Mouse (Mus musculus) cortical plate, adult 2 months (tissue): ENCODE results near the gene Ccm2l. TPM values are rescaled to one million over a fixed set of nuclear protein-coding genes. Genes with fewer than 3 reads are reported as not detected.

Source experiments
- H3K27ac ChIP-seq: fragments of 200-500 bp; 2 replicates; pipeline ENCODE4 v1.5.1; 2012; ENCODE audit warnings: low read length, control low read depth, inconsistent platforms; ENCODE audit not compliant: insufficient read depth
- H3K4me1 ChIP-seq: fragments of 200-500 bp; 2 replicates; pipeline ENCODE4 v1.6.1; 2011; ENCODE audit warnings: low read length; ENCODE audit not compliant: control insufficient read depth, insufficient read depth
- H3K4me3 ChIP-seq: fragments of 200-500 bp; 2 replicates; pipeline ENCODE4 v1.5.1; 2011; ENCODE audit warnings: mild to moderate bottlenecking, low read length, control low read depth; ENCODE audit not compliant: insufficient read depth
- CTCF ChIP-seq: fragments of 200-500 bp; IDR thresholded peaks from 2 replicates; pipeline ENCODE4 v1.5.1; 2011; ENCODE audit warnings: mild to moderate bottlenecking, control low read depth, low read length; ENCODE audit not compliant: insufficient read depth; ENCODE audit errors: extremely low read depth
- POLR2A ChIP-seq: fragments of 200-500 bp; IDR thresholded peaks from 2 replicates; pipeline ENCODE4 v1.6.1; 2011; ENCODE audit warnings: mild to moderate bottlenecking, low read length, control low read depth; ENCODE audit not compliant: insufficient read depth; ENCODE audit errors: extremely low read depth
- polyA plus RNA-seq: library from polyadenylated mRNA; depleted of rRNA; stranded (reverse); fragments of >200 nt; gene quantifications from 2 replicates; pipeline ENCODE4 v1.2.3, GENCODE M21; 2012

The Ccm2l gene
- polyA plus RNA-seq, 1 experiment, result 13.2 TPM

GRCm38 (mm10) chr2:153051095-153051494 is 14.7 kb upstream of the Ccm2l start:
- H3K4me3 ChIP-seq, result no peak overlapping the region
- TF ChIP-seq POLR2A (no peak), CTCF (no peak)
- H3K27ac ChIP-seq, result no peak overlapping the region
- H3K4me1 ChIP-seq, result 0 out of 2 replicates have a peak, but pooled peaks cover 1% of the 10 kb centered on the region

GRCm38 (mm10) chr2:153051537-153051936 is 14.2 kb upstream of the Ccm2l start:
- H3K4me1 ChIP-seq, result no peaks in the 10 kb centered on the region
- TF ChIP-seq CTCF (no peak), POLR2A (no peak)
- no peak overlapping the region for H3K27ac ChIP-seq
- no peak overlapping the region for H3K4me3 ChIP-seq

- Histone ChIP-seq H3K27ac (no peak overlapping the region), H3K4me1 (no peaks in the 10 kb centered on the region), H3K4me3 (no peak overlapping the region)
- TF ChIP-seq POLR2A (no peak), CTCF (no peak)
These were observed 12.9 kb upstream of the Ccm2l start for GRCm38 (mm10) chr2:153052700-153053351.

GRCm38 (mm10) chr2:153053896-153054295 is 11.9 kb upstream of the Ccm2l start:
- H3K27ac ChIP-seq, result no peak overlapping the region
- TF ChIP-seq CTCF (no peak), POLR2A (no peak)

GRCm38 (mm10) chr2:153055270-153055920 is 10.4 kb upstream of the Ccm2l start:
- TF ChIP-seq POLR2A (no peak), CTCF (peak; percentile 15; the same call in 1 of the 2 replicates)
- Histone ChIP-seq H3K27ac (no peak overlapping the region), H3K4me3 (no peak overlapping the region), H3K4me1 (no peaks in the 10 kb centered on the region)

More at GRCm38 (mm10) chr2:153053896-153054295, 11.9 kb upstream of the Ccm2l start:
- no peak overlapping the region for H3K4me3 ChIP-seq
- H3K4me1 ChIP-seq, result no peaks in the 10 kb centered on the region

- no peak overlapping the region for H3K4me3 ChIP-seq
- TF ChIP-seq POLR2A (no peak), CTCF (no peak)
- no peaks in the 10 kb centered on the region; the same call in 1 of the 2 replicates for H3K4me1 ChIP-seq
- no peak overlapping the region for H3K27ac ChIP-seq
These were observed 7.4 kb upstream of the Ccm2l start for GRCm38 (mm10) chr2:153058365-153058764.

- TF ChIP-seq CTCF, result no peak
- no peak for TF ChIP-seq POLR2A
- Histone ChIP-seq H3K27ac (no peak overlapping the region), H3K4me1 (peaks cover 1% of the 10 kb centered on the region; the same call in 1 of the 2 replicates), H3K4me3 (no peak overlapping the region)
These were observed 5.5 kb upstream of the Ccm2l start for GRCm38 (mm10) chr2:153060216-153060615.

- peaks cover 1% of the 10 kb centered on the region; the same call in 1 of the 2 replicates for H3K4me1 ChIP-seq
- no peak overlapping the region for H3K27ac ChIP-seq
- no peak overlapping the region for H3K4me3 ChIP-seq
- TF ChIP-seq CTCF, result no peak
- no peak for TF ChIP-seq POLR2A
These were observed 2.4 kb upstream of the Ccm2l start for GRCm38 (mm10) chr2:153063394-153063793.

GRCm38 (mm10) chr2:153064190-153064970 is 1.4 kb upstream of the Ccm2l start:
- H3K4me1 ChIP-seq, result peaks cover 1% of the 10 kb centered on the region; the same call in 1 of the 2 replicates
- H3K27ac ChIP-seq, result no peak overlapping the region
- TF ChIP-seq POLR2A (no peak), CTCF (no peak)
- H3K4me3 ChIP-seq, result no peak overlapping the region
